Mouse (Mus musculus): ENCODE measurements around the gene Gm28051.

The Gm28051 gene

GRCm38 (mm10) chr12:102742056-102742455 lies 15.5 kb downstream of the Gm28051 start:
- no peak for DNase-seq

- DNase-seq, result no peak
Measured at GRCm38 (mm10) chr12:102740285-102740684, 17.3 kb downstream of the Gm28051 start.

- no peak for DNase-seq
Measured at GRCm38 (mm10) chr12:102739096-102739495, 18.5 kb downstream of the Gm28051 start.

- DNase-seq, result peak; percentile 65
Measured at GRCm38 (mm10) chr12:102733381-102733780, 24.2 kb downstream of the Gm28051 start.

GRCm38 (mm10) chr12:102730798-102731619 lies 26.6 kb downstream of the Gm28051 start:
- no peak for DNase-seq

- DNase-seq, result peak; percentile 72
Measured at GRCm38 (mm10) chr12:102729855-102730797, 27.4 kb downstream of the Gm28051 start.

GRCm38 (mm10) chr12:102725761-102726175 lies 31.8 kb downstream of the Gm28051 start:
- DNase-seq, result no peak

- no peak for DNase-seq
Measured at GRCm38 (mm10) chr12:102725146-102725545, 32.4 kb downstream of the Gm28051 start.

- no peak for DNase-seq
Measured at GRCm38 (mm10) chr12:102723861-102724260, 33.7 kb downstream of the Gm28051 start.

- DNase-seq, result no peak
Measured at GRCm38 (mm10) chr12:102722966-102723365, 34.6 kb downstream of the Gm28051 start.

GRCm38 (mm10) chr12:102722451-102722850 lies 35.1 kb downstream of the Gm28051 start:
- DNase-seq, result no peak

- no peak for DNase-seq
Measured at GRCm38 (mm10) chr12:102719552-102720315, 37.8 kb downstream of the Gm28051 start.

GRCm38 (mm10) chr12:102714654-102715395 lies 42.7 kb downstream of the Gm28051 start:
- no peak for DNase-seq

GRCm38 (mm10) chr12:102714116-102714515 lies 43.4 kb downstream of the Gm28051 start:
- no peak for DNase-seq

- no peak for DNase-seq
Measured at GRCm38 (mm10) chr12:102713153-102713865, 44.3 kb downstream of the Gm28051 start.

GRCm38 (mm10) chr12:102710851-102711375 lies 46.7 kb downstream of the Gm28051 start:
- no peak for DNase-seq

- no peak for DNase-seq
Measured at GRCm38 (mm10) chr12:102709896-102710295, 47.7 kb downstream of the Gm28051 start.

- no peak for DNase-seq
Measured at GRCm38 (mm10) chr12:102708220-102708619, 49.3 kb downstream of the Gm28051 start.

GRCm38 (mm10) chr12:102706833-102707463 lies 50.6 kb downstream of the Gm28051 start:
- DNase-seq, result no peak

GRCm38 (mm10) chr12:102705906-102706640 lies 51.5 kb downstream of the Gm28051 start:
- DNase-seq, result no peak
